Mouse (Mus musculus) urinary bladder, postnatal 25 days (tissue): ENCODE results near the gene Ctsj.
"Not testable (repeated sequence)": the region's sequence is repeated elsewhere in the genome, so short reads cannot be mapped to it uniquely, and the experiment has no call there.

Experiments used
- DNase-seq: peaks from one replicate; pipeline ENCODE4 v3.0.0; 2022; ENCODE audit warnings: low spot score

The Ctsj gene

GRCm38 (mm10) chr13:61005859-61006258 is at the start of gene Ctsj:
TSS of gene Ctsj (minus strand) at chr13:61005959.
- no peak for DNase-seq

- no peak for DNase-seq
These were observed 34.8 kb upstream of the Ctsj start, which contains the start of gene Ctsq for GRCm38 (mm10) chr13:61040531-61040930. TSS of gene Ctsq (minus strand) at chr13:61040631.

GRCm38 (mm10) chr13:61022785-61023184 is 17.0 kb upstream of the Ctsj start:
- DNase-seq, result no peak

- no peak for DNase-seq
These were observed 16.1 kb upstream of the Ctsj start for GRCm38 (mm10) chr13:61021844-61022243.

GRCm38 (mm10) chr13:61010171-61010570 is 4.4 kb upstream of the Ctsj start:
- DNase-seq, result no peak

GRCm38 (mm10) chr13:60997600-60997999 is 8.2 kb downstream of the Ctsj start:
- no peak for DNase-seq

- not testable (repeated sequence) for DNase-seq
These were observed 18.8 kb downstream of the Ctsj start for GRCm38 (mm10) chr13:60986915-60987314.

- not testable (repeated sequence) for DNase-seq
These were observed 33.4 kb downstream of the Ctsj start for GRCm38 (mm10) chr13:60972319-60972718.

- not testable (repeated sequence) for DNase-seq
These were observed 41.8 kb downstream of the Ctsj start for GRCm38 (mm10) chr13:60963985-60964384.

- DNase-seq, result no peak
These were observed 44.1 kb downstream of the Ctsj start for GRCm38 (mm10) chr13:60961706-60962105.
